Mouse (Mus musculus) layer of hippocampus, postnatal 36 days (tissue): ENCODE results near the gene Slc26a8. TPM values are rescaled to one million over a fixed set of nuclear protein-coding genes. Genes with fewer than 3 reads are reported as not detected.

Experiments
- DNase-seq, 2 experiments: peaks; one replicate each; pipeline ENCODE4 v3.0.0; 2022
- total RNA-seq, 2 experiments: library from RNA; stranded (reverse); gene quantifications; 2 replicates each; pipeline ENCODE4 v1.2.3; 2021

Slc26a8 gene
- total RNA-seq, 2 experiments from 2014 or later, result 3.7 to 6.4 TPM

DNA sequence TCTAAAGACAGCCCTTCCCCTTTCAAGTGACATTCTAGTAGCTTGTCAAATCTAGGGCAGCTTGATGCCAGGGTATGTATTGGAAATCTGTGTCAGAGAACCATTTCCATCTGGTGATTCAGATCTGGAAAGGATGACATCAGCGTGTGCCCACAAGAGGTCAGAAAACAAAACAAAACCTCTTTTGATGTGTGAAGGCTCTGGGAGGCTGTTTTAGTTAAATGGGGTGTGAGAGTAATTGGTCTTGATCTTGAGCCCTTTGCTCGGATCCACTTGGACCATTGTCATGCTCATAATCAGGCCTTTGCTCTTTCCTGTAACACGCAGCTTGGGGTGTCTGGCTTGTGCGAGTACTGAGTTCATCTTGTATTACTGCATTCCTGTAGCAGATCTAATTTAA lies 8.2 kb upstream of the Slc26a8 start:
- DNase-seq, result no peak

GRCm38 (mm10) chr17:28697290-28698195 lies 7.5 kb upstream of the Slc26a8 start:
- no peak for DNase-seq

- DNase-seq, result no peak
These were observed 6.6 kb upstream of the Slc26a8 start for GRCm38 (mm10) chr17:28696641-28697040.

GRCm38 (mm10) chr17:28694832-28695231 lies 4.8 kb upstream of the Slc26a8 start:
- no peak for DNase-seq

GRCm38 (mm10) chr17:28694078-28694477 lies 4.0 kb upstream of the Slc26a8 start:
- DNase-seq, result no peak

- no peak for DNase-seq
These were observed 3.1 kb upstream of the Slc26a8 start for GRCm38 (mm10) chr17:28693086-28693485.

GRCm38 (mm10) chr17:28692341-28692710 lies 2.3 kb upstream of the Slc26a8 start:
- no peak for DNase-seq

- peak; percentile 36 to 49 for DNase-seq
These were observed 1.8 kb upstream of the Slc26a8 start for GRCm38 (mm10) chr17:28691687-28692340.

GRCm38 (mm10) chr17:28690776-28691686 lies 998 bp upstream of the Slc26a8 start, which contains the start of gene Mapk14:
Gene Mapk14, plus strand, starts transcription at chr17:28691329.
- DNase-seq, result peak; percentile 99 to 100

DNA sequence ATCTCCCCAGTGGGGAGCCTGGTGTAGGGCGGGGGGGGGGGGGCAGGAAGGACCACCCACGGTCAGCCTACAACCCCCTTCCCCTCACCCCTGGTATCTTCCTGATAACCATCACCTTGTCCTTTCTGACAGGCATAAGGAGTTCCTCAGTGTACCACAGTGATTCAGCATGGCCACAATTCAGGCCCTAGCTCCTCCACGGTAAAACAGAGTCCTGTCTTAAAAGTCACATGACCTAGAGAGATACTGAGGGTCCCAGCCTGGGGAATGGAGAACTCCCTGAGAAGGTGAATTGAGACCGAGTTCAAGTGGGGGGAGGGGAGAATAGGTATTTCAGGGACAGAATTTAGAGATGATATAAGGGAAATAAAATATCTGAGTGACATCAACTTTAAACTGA lies 2.7 kb downstream of the Slc26a8 start:
- DNase-seq, result no peak

- no peak for DNase-seq
These were observed 5.4 kb downstream of the Slc26a8 start for GRCm38 (mm10) chr17:28684631-28685030.

DNA sequence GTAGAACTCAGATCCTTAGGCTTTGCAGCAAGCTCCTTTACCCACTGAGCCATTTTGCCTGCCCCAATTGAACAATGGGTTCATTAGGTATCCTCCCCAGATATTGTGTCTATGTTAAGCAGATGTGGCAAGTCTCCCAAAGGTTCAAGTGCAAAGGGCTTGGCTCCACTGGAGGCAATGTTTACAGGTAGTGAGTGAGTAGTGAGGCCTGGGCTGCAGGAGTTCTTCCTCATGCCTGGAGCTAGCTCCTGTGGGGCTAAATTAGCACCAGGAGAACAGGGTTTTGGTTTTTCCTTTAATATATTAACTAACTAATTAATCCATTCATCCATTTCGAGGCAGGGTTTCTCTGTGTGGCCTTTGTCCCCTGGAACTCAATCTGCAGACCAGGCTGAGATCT lies 6.4 kb downstream of the Slc26a8 start:
- DNase-seq, result no peak

GRCm38 (mm10) chr17:28682311-28683084 lies 7.5 kb downstream of the Slc26a8 start:
- DNase-seq, result no peak

DNA sequence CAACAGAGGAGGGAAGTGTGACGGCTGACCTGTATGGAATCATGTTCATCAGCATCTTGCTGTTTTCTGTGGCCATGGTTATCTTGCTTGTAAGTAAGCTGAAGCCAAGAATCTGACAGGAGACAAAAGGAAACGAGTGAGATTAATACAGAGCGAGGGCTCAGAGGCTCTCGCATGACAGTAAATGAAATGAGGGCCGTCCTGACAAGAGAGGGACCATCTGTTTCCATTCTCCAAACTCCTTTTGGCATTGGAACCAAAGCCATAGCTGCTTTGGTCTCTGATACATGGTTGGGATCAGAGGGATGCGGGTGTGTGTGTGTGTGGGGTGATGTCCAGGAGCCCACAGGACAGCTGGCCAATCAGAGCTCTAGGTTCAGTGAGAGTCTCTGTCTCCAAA lies 30.5 kb downstream of the Slc26a8 start:
- no peak for DNase-seq

DNA sequence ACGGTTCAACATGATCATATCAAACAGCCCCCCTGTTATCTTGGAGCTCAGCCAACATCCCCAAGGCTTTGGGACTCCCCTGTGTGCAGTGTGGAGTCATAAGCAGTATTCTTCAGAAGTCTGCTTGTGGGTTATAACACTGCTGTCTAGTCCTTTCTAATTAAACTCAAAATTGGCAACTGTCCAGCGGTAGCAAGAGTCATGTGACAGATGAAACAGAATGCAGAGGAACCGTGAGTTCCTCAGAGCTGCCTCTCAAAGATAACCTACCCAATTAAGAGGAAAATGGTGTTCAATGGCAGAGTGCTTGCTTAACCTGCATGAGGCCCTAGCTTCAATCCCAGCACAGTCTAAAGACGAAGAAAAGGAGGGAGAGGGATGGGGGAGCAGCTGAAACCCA lies 32.1 kb downstream of the Slc26a8 start:
- DNase-seq, result no peak

GRCm38 (mm10) chr17:28650268-28650667 lies 39.8 kb downstream of the Slc26a8 start:
- DNase-seq, result no peak

GRCm38 (mm10) chr17:28648607-28649370 lies 41.2 kb downstream of the Slc26a8 start:
- peak; percentile 37 to 61 for DNase-seq

GRCm38 (mm10) chr17:28646221-28646620 lies 43.8 kb downstream of the Slc26a8 start:
- no peak for DNase-seq

DNA sequence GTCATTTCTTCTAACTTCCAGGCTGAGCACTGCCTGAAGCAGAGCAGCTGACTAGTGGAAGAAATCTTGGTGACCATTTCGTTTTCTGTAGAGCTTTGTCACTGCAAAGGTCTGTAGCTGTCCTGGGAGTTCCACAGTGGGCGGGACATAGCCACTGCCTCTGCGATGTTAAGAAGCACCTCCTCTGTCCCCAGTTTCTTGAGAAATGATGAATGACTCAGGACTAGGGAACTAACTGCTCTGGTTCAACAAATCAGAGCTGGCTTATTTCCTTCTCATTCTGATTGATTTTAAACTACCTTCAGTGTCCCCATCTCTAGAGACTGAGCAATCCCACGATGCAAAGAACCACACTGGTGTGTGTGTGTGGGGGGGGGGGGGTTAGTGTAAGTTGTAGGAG lies 45.9 kb downstream of the Slc26a8 start:
- DNase-seq, result no peak

- DNase-seq, result no peak
These were observed 46.3 kb downstream of the Slc26a8 start for GRCm38 (mm10) chr17:28643697-28644096.

- DNase-seq, result no peak
These were observed 49.9 kb downstream of the Slc26a8 start for GRCm38 (mm10) chr17:28640113-28640512.
